Comparison of ENCODE assay signal across 25 mouse cellular contexts in the genomic region with DNA sequence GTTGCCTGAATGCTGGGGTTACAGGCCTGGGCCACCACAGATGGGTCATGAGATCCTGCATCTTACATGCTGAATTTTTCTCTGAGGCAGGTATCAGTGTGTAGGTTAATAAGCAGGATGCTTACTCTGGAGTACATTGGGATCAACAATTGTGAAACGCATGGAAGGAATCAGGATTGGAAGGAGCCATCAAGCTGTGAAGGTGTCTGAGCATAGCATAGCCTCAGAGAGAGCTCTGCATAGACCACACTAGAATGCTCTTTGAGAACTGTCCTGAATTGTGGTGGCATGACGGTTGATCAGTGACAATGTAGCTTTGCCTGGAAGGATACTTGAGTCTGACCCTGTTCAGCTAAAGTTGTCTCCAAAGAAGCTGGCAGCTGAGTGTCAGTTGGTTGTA.
"Had no signal": no experiment of that assay in that cellular context is flagged by ENCODE, and none has a peak within 500 bp of the region (broad histone marks: within the 10 kb centered on the region; RNA-seq: fewer than 3 reads in every experiment).

No protein-coding gene starts in this region.

- H3K4me1 ChIP-seq: kidney, embryonic 15.5 days; limb, embryonic 13.5 days; limb, embryonic 15.5 days had no signal

- H3K4me3 ChIP-seq: heart, adult 2 months; heart, embryonic 13.5 days; heart, embryonic 15.5 days; kidney, embryonic 15.5 days; limb, embryonic 13.5 days; limb, embryonic 15.5 days had no signal

- H3K9me3 ChIP-seq: heart, embryonic 13.5 days; heart, embryonic 15.5 days; kidney, embryonic 15.5 days; limb, embryonic 13.5 days; limb, embryonic 15.5 days had no signal

- H3K4me2 ChIP-seq: heart, embryonic 11.5 days; heart, embryonic 13.5 days; heart, embryonic 15.5 days; hindbrain, embryonic 14.5 days; kidney, embryonic 15.5 days; limb, embryonic 13.5 days; limb, embryonic 15.5 days had no signal

- ATAC-seq: hindbrain, embryonic 16.5 days; intestine, embryonic 16.5 days had no signal

- H3K27me3 ChIP-seq: heart, embryonic 13.5 days; heart, embryonic 15.5 days; kidney, embryonic 15.5 days; limb, embryonic 13.5 days; limb, embryonic 15.5 days had no signal

- H3K36me3 ChIP-seq: heart, embryonic 13.5 days; heart, embryonic 15.5 days; kidney, embryonic 15.5 days; limb, embryonic 13.5 days; limb, embryonic 15.5 days had no signal

- H3K27ac ChIP-seq: heart, adult 2 months; heart, embryonic 13.5 days; heart, embryonic 15.5 days; hindbrain, embryonic 14.5 days; kidney, embryonic 15.5 days; kidney, postnatal 0 days; limb, embryonic 13.5 days; limb, embryonic 15.5 days; liver, embryonic 14.5 days had no signal

- H3K9ac ChIP-seq: heart, embryonic 13.5 days; heart, embryonic 15.5 days; hindbrain, embryonic 14.5 days; kidney, embryonic 15.5 days; limb, embryonic 13.5 days; limb, embryonic 15.5 days; liver, embryonic 14.5 days had no signal

- DNase-seq: gastrocnemius, postnatal 14 days; gastrocnemius, postnatal 36 days; heart, adult 11 months; heart, adult 2 months; heart, postnatal 14 days; heart, postnatal 36 days; kidney, adult 11 months; kidney, adult 2 months; kidney, adult 9 months; kidney, postnatal 14 days; kidney, postnatal 36 days; layer of hippocampus, adult 9-11 months; layer of hippocampus, postnatal 36 days; left cerebral cortex, postnatal 4 days had no signal
